Mouse (Mus musculus) heart, postnatal 25 days (tissue): ENCODE measurements around the gene Incenp. TPM values are rescaled to one million over a fixed set of nuclear protein-coding genes. Genes with fewer than 3 reads are reported as not detected.
A peak's percentile ranks its signal among the peaks of the same experiment; 100 is the strongest.
"Not testable (repeated sequence)": the region's sequence is repeated elsewhere in the genome, so short reads cannot be mapped to it uniquely, and the experiment has no call there.

ENCODE experiments used
- DNase-seq: peaks from one replicate; pipeline ENCODE4 v3.0.0; 2022; ENCODE audit warnings: low spot score
- intact Hi-C: fragments of 180-260 bp; cut with DNase I; formaldehyde crosslinking; loops from one replicate; pipeline ENCODE4 v1.15.1; 2025
- microRNA-seq: library from miRNA; unstranded; fragments of <30 nt; microRNA quantifications from one replicate; pipeline ENCODE4 v1.2.0, GENCODE M21; 2022
- total RNA-seq, 2 experiments: library from RNA; stranded (reverse); gene quantifications; 2 replicates each; pipeline ENCODE4 v1.2.3; 2021

The Incenp gene
- total RNA-seq, 2 experiments from 2014 or later: 6.3 to 7.4 TPM

- DNase-seq, intact Hi-C loops: not testable (repeated sequence)
These were observed 49.8 kb downstream of the Incenp start for GRCm38 (mm10) chr19:9849368-9850075.

GRCm38 (mm10) chr19:9847262-9847661, 52.1 kb downstream of the Incenp start, which contains the start of gene Scgb2a2:
Gene Scgb2a2, plus strand, starts transcription at chr19:9847562.
- no peak for DNase-seq
- intact Hi-C loops: no loop called here

GRCm38 (mm10) chr19:9837341-9837715, 62.0 kb downstream of the Incenp start:
- intact Hi-C loops: no loop called here
- DNase-seq: no peak

- intact Hi-C loops: not testable (repeated sequence)
- DNase-seq: peak; percentile 3
These were observed 62.6 kb downstream of the Incenp start for GRCm38 (mm10) chr19:9836581-9837340.

Small RNAs within 50 kb of the gene (microRNA-seq; reads per million reads assigned to microRNA genes)
- gene Gm22369 (not detected), gene Gm24484 (not detected)

Other genes with a start within 250 kb of the Incenp start
- not detected for gene Scgb2a2, start 52.0 kb downstream of the Incenp start, total RNA-seq
- 1,000 to 10,000 TPM; 2,502 to 2,556 TPM for gene Fth1, start 81.0 kb upstream of the Incenp start, total RNA-seq
- under 1 TPM in 1 of 2 experiments, not detected in 1; 0.10 TPM for gene Best1, start 102.1 kb upstream of the Incenp start, total RNA-seq
- gene Rab3il1, start 102.1 kb upstream of the Incenp start, total RNA-seq: 1 to 10 TPM; 8.9 to 9.3 TPM
- 10 to 100 TPM; 35.9 to 36.0 TPM for gene Fads3, start 142.0 kb upstream of the Incenp start, total RNA-seq
- gene Fads2, start 202.2 kb upstream of the Incenp start, total RNA-seq: 1 to 10 TPM; 5.2 to 5.4 TPM